Mouse (Mus musculus) inflammation-experienced regulatory T-cells, adult 6 months (primary cell): Measurements from ENCODE around the gene H2al2a. TPM values are rescaled to one million over a fixed set of nuclear protein-coding genes. Genes with fewer than 3 reads are reported as not detected.
A peak's percentile ranks its signal among the peaks of the same experiment; 100 is the strongest.
"Not testable (repeated sequence)": the region's sequence is repeated elsewhere in the genome, so short reads cannot be mapped to it uniquely, and the experiment has no call there.

Experiments used
- ATAC-seq: one replicate; pipeline ENCODE4 v1.8.0; 2017
- polyA plus RNA-seq, 3 experiments: library from polyadenylated mRNA; unstranded; fragments of 100-300 nt; shearing (Covaris generic); gene quantifications; one replicate each; pipeline ENCODE4 v1.2.1; 2017

The H2al2a gene
- polyA plus RNA-seq, 3 experiments from 2014 or later = not detected

GRCm38 (mm10) chr2:18027448-18028139 is 30.8 kb upstream of the H2al2a start:
- ATAC-seq = peak; percentile 84

DNA sequence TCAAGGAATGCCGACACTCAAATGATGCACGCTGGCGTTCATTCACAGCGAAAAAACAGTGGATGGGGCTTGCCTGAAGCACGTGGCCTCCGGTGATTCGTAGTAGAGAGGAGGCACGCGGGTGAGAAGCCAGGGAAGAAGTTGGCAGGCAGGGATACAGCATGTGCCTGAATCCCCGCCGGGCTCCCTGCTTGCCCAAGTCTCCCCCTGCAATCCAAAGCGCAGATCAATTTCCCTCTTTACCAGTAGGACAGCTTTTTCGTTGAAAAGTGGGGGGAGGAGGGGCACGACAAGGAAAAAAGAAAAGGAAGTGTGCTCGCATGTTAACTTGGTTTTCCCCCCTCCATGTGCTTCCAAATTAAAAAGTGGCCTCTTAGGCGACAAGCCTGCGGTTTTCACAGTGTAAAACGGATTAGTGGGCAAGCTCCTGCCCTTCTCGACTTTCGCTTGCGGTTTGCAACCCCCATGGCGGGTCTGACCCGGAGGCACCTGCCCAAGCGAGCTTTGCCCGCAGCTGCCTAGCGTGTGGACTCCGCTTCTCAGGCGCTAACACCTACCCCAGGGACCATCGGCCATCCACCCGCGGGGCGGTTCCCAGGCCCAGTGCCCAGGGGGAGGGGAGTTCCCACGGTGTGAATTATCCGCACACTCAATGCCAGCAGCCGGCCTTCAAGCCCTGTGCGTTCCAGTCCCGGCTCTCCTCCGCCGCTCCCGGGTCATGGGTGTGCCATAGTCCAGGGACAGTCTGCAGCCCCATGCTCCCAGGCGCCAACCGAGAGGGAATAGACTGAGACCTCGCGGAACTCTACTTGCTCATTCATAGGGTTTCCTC is 29.6 kb upstream of the H2al2a start:
- no peak for ATAC-seq

DNA sequence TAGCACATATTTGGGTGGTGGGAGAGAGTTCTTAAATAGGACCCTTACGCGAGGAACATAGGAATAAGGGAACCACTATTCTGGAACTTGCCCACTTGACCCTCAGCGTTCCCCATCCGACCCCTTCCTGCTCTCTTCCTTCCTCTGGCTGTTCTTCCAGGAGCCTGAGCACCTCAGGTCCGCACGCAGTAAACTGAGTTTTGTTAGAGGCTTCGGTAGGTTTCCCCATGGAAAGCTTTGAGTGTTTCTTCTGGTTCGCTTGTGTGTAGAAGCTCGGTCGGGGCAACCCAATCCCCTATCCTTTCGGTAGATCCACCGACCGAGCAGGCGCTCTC is 29.0 kb upstream of the H2al2a start:
- ATAC-seq = no peak

- no peak for ATAC-seq
These were observed 28.4 kb upstream of the H2al2a start for GRCm38 (mm10) chr2:18025116-18025515.

GRCm38 (mm10) chr2:18022886-18023285 is 26.1 kb upstream of the H2al2a start:
- ATAC-seq = no peak

DNA sequence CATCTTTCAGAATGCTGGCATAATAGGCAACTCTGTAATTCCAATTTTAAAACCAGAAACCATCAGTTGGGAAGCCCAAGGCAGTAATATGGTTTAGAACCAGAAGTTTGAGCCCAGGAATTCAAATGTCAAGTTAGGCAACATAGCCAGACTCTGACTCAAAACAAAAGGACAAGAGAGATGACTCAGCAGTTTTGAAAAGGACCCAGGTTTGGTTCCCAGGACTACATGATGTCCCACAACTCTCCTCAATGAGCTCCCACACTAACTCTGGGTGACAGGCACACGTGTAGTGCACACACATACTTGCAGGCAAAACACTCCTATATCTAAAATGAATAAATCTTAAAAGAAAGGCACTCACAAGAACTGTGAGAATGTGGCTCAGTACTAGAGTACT is 22.4 kb upstream of the H2al2a start:
- no peak for ATAC-seq

- ATAC-seq = no peak
These were observed 20.6 kb upstream of the H2al2a start for GRCm38 (mm10) chr2:18017321-18017720.

- no peak for ATAC-seq
These were observed 19.9 kb upstream of the H2al2a start for GRCm38 (mm10) chr2:18016639-18017038.

DNA sequence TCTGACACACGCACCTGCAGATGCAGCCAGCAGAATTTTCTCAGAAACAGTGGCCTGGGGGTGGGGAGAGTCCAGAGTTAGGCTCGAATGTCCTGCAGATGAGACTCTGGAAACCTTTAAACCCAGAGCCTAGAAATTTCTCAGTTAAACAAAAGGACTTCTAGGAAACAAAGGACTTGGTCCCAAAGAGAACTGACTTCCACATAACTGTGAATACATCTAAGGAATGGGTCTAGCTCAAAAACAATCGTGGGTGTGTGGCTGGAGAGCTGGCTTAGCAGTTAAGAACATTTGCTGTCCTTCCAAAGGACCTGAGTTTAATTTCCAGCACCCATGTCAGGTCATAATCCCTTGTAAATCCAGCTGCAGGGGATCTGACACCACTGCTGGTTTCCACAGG is 18.8 kb upstream of the H2al2a start:
- ATAC-seq = no peak

DNA sequence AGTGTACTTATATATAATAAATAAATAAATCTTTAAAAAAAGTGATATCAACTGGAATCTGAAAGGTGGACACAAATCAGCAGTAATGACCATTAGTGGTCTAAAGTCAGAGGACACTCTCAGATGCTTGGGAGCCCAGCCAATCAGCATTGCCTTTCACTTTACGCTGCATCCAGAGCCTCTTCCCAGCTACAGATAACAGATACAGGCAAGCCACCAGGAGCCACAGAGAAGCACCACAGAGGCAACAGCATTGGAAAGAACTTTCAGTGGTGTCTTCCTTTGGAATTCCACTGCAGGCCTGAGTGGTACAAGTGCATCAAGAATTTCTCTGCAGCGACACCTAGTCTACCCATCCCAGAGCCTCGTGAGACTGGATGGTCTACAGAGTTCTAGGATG is 16.1 kb upstream of the H2al2a start:
- no peak for ATAC-seq

- ATAC-seq = no peak
These were observed 14.5 kb upstream of the H2al2a start for GRCm38 (mm10) chr2:18011226-18011625.

- no peak for ATAC-seq
These were observed 8.4 kb upstream of the H2al2a start for GRCm38 (mm10) chr2:18005137-18005536.

GRCm38 (mm10) chr2:18004286-18004685 is 7.5 kb upstream of the H2al2a start:
- no peak for ATAC-seq

DNA sequence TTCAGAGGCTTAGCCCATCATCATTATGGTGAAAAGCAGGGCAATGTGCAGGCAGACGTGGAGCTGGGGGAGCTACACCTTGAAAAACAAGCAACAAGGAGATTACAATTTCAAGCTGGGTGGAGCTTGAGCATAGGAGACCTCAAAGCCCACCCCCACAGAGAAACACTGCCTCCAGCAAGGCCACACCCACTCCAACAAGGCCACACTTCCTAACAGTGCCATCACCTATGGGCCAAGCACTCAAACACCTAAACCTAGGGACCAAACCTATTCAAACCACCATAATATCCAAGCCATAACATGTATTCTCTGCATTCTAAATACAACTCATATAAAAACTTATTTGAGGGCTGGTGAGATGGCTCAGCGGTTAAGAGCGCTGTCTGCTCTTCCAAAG is 5.5 kb upstream of the H2al2a start:
- no peak for ATAC-seq

DNA sequence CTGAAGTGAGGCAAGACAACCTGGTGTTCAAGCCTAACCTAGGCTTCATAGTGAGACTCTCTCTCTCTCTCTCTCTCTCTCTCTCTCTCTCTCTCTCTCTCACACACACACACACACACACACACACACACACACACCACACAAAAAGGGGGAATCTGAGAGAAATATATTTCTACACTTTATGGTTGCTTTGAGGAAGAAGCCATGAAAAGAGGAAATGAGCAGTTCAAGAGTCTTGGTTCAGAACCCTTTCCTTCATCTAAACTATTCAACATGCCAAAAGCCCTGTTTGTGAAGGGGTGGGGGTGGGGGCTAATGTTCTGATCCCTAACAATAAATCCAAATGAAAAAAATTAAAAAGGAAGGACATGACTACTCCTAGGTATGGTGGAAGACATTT is 7.2 kb downstream of the H2al2a start:
- no peak for ATAC-seq

- ATAC-seq = no peak
These were observed 7.6 kb downstream of the H2al2a start for GRCm38 (mm10) chr2:17989115-17989514.

DNA sequence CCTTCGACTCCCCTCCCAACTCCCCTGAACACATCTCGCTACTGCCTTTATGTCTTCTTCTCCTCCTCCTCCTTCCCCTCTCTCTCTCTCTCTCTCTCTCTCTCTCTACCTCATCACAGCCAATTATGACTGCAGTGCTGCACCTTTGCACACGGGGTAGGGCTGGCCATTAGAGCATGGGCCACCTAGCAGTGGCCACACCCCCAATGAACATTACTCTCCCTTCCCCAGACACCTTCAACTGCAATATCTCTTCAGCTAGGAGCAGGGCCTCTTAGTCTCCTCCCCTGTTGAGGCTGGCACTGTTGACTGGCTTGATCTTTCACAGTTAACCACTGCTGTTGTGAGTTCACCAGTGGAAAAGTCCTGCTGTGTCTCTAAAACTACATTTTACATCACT is 10.1 kb downstream of the H2al2a start:
- ATAC-seq = no peak

- no peak for ATAC-seq
These were observed 12.0 kb downstream of the H2al2a start for GRCm38 (mm10) chr2:17984774-17985173.

DNA sequence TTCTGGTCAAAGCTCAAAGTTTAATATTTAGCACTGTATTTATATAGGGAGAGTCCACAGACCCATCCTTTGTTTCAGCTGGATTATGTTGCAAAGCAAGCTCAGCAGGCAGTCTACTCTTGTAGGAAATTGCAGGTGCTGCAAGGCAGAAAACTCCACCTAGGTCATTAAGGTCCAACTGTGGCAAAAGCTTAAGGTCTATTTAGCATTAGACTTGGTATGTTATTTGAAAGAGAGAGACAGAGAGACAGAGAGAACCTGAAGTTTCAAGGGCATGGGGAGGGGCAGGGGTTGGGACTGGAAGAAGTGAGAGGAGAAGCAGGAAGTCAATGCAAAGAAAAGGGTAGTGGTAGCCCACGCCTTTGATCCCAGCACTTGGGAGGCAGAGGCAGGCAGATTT is 14.0 kb downstream of the H2al2a start:
- no peak for ATAC-seq

- no peak for ATAC-seq
These were observed 18.1 kb downstream of the H2al2a start for GRCm38 (mm10) chr2:17978706-17979105.

- not testable (repeated sequence) for ATAC-seq
These were observed 18.5 kb downstream of the H2al2a start for GRCm38 (mm10) chr2:17978251-17978650.

- ATAC-seq = not testable (repeated sequence)
These were observed 19.1 kb downstream of the H2al2a start for GRCm38 (mm10) chr2:17977645-17978044.

DNA sequence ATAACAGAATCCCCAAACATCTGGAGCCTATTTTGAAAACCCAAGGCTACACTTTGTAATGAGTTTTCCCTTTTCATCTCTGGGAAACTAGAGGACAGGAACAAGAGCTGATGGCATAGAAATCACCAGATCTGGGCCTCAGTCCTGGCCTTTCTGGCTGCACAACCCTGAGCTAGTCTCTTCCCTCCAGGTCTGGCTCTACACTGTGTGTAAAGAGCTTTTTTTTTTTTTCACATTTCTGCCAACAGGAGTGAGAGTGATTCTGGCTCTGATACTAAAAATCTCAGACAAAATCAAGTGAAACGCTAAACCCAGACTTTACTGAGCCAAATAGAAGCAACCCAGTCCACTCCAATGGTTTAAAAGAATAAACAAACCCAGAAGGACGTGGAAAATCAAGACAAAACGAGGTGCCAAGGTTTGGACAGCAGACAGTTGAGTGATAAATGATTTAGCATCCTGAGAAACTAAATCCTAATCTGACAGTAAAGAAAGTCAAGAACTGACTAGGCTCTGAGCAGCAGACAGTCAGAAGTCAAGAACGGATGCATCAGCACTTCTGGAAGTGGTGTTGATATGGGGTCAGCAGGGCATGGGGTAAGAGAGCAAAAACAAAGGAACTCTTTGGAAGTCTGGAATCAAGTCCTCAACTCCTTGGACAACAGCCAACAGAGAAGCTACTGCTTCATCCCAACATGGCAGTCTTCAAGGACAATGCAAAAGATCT is 21.0 kb downstream of the H2al2a start:
- ATAC-seq = no peak
